Mouse (Mus musculus) midbrain, postnatal 0 days (tissue): Measurements from ENCODE around the gene Med10. TPM values are rescaled to one million over a fixed set of nuclear protein-coding genes. Genes with fewer than 3 reads are reported as not detected.

Experiments used
- ATAC-seq: fragments of 200-750 bp; cut with Nextera tagmentation; 2 replicates; pipeline ENCODE4 v1.8.0; 2017; ENCODE audit warnings: moderate number of reproducible peaks, mild to moderate bottlenecking, moderate TSS enrichment, moderate library complexity; ENCODE audit not compliant: low FRiP score
- DNase-seq: peaks from one replicate; pipeline ENCODE4 v3.0.0-alpha.2; 2015; ENCODE audit warnings: low spot score
- H3K27ac ChIP-seq: fragments of 300-500 bp; sonication (generic); 2 replicates; pipeline ENCODE4 v1.5.1; 2014; ENCODE audit warnings: low read depth, mild to moderate bottlenecking, low read length, mixed read lengths
- H3K27me3 ChIP-seq: fragments of 300-500 bp; sonication (generic); 2 replicates; pipeline ENCODE4 v1.6.1; 2014; ENCODE audit warnings: low read length, control low read depth, mixed read lengths; ENCODE audit not compliant: insufficient read depth
- H3K36me3 ChIP-seq: fragments of 300-500 bp; sonication (generic); 2 replicates; pipeline ENCODE4 v1.6.1; 2014; ENCODE audit warnings: low read length, control low read depth, mixed read lengths; ENCODE audit not compliant: insufficient read depth
- H3K4me1 ChIP-seq: fragments of 300-500 bp; sonication (generic); 2 replicates; pipeline ENCODE4 v1.6.1; 2014; ENCODE audit warnings: mild to moderate bottlenecking, control low read depth, antibody characterized with exemption, low read length, mixed read lengths; ENCODE audit not compliant: insufficient read depth
- H3K4me2 ChIP-seq: fragments of 300-500 bp; sonication (generic); 2 replicates; pipeline ENCODE4 v1.6.1; 2014; ENCODE audit warnings: low read depth, mild to moderate bottlenecking, low read length, mixed read lengths; ENCODE audit not compliant: poor library complexity, severe bottlenecking
- H3K4me3 ChIP-seq: fragments of 300-500 bp; sonication (generic); 2 replicates; pipeline ENCODE4 v1.5.1; 2014; ENCODE audit warnings: low read depth, mild to moderate bottlenecking, low read length, moderate library complexity
- H3K9ac ChIP-seq: fragments of 300-500 bp; sonication (generic); replicated peaks from 2 replicates; pipeline ENCODE4 v1.6.1; 2014; ENCODE audit warnings: mild to moderate bottlenecking, low read length, moderate library complexity, mixed read lengths; ENCODE audit not compliant: poor library complexity, severe bottlenecking
- H3K9me3 ChIP-seq: fragments of 300-500 bp; sonication (generic); 2 replicates; pipeline ENCODE4 v1.6.1; 2016; ENCODE audit warnings: low read length, control low read depth
- CTCF ChIP-seq: IDR thresholded peaks from 2 replicates; pipeline ENCODE4 v1.5.1; 2016; ENCODE audit warnings: antibody characterized with exemption, mild to moderate bottlenecking
- WGBS: fragments of 180-500 bp; shearing (Covaris S2); extraction: QIAGEN DNeasy Blood & Tissue Kit; methylation state at CpG from one replicate; pipeline ENCODE4 v1.1.7; 2014; 5-methylcytosine and 5-hydroxymethylcytosine counted together
- polyA plus RNA-seq: library from polyadenylated mRNA; unstranded; fragments of >200 nt; fragmentation: Nextera tagmentation; extraction: Ambion mirVana; gene quantifications from 2 replicates; pipeline ENCODE4 v1.2.1, GENCODE M21; 2015
- total RNA-seq: library from RNA; depleted of rRNA; stranded (reverse); fragments of >200 nt; gene quantifications from 2 replicates; pipeline ENCODE4 v1.2.3, GENCODE M21; 2014; rRNA removed

Gene Med10
- total and polyA plus RNA-seq, 2 experiments from 2014 or later, result 50.5 to 143 TPM

DNA sequence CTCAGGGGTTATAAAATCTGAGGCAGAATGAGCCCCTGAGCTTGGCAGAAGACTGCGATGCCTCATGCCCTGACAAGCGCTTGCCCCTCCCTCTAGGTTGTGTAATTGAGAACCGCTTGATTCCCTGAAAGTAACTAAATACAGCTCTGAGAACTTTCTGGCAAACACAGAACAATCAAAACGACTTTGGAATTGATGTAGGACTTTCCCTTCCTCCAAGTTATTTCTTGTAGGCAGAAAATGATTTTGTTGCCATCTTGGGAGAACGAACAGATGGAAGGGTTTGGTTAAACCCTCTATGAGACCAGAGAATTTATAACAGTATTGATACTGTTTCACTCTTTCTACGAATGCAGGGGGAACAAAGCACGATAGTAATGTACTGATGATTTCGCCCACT is 62.7 kb downstream of the Med10 start:
- TF ChIP-seq CTCF, result no peak
- H3K4me2 ChIP-seq, result no peak overlapping the region
- no peak overlapping the region for H3K9ac ChIP-seq
- no peaks in the 10 kb centered on the region for H3K27me3 ChIP-seq
- no peak overlapping the region for H3K27ac ChIP-seq
- H3K36me3 ChIP-seq, result no peaks in the 10 kb centered on the region
- 79% methylated on average over 8 of the region's 8 CpGs for WGBS
- ATAC-seq, result no peak
- H3K4me3 ChIP-seq, result no peak overlapping the region
- H3K4me1 ChIP-seq, result no peaks in the 10 kb centered on the region
- no peak for DNase-seq
- no peaks in the 10 kb centered on the region for H3K9me3 ChIP-seq

Other genes starting within 250 kb of the Med10 start
- gene Srd5a1, start 191.0 kb upstream of the Med10 start, total RNA-seq, result 20.6 and 22.9 TPM in 2 replicates
- 35.9 and 36.3 TPM in 2 replicates for gene Srd5a1, start 191.0 kb upstream of the Med10 start, polyA plus RNA-seq
- gene Ube2ql1, start 62.5 kb upstream of the Med10 start, total RNA-seq, result 145 and 157 TPM in 2 replicates
- 25.1 and 25.8 TPM in 2 replicates for gene Ube2ql1, start 62.5 kb upstream of the Med10 start, polyA plus RNA-seq